Mouse (Mus musculus) left cerebral cortex, postnatal 25 days (tissue): ENCODE results near the gene Stkld1. TPM values are rescaled to one million over a fixed set of nuclear protein-coding genes. Genes with fewer than 3 reads are reported as not detected.
"Not testable (repeated sequence)": the region's sequence is repeated elsewhere in the genome, so short reads cannot be mapped to it uniquely, and the experiment has no call there.

ENCODE experiments used
- DNase-seq, 2 experiments: peaks; one replicate each; pipeline ENCODE4 v3.0.0; 2022; ENCODE audit warnings: low spot score in 2 of 2, mixed read lengths in 1 of 2
- intact Hi-C: fragments of 180-260 bp; cut with DNase I; formaldehyde crosslinking; loops from one replicate; pipeline ENCODE4 v1.15.1; 2025
- total RNA-seq, 2 experiments: library from RNA; stranded (reverse); gene quantifications; 2 replicates each; pipeline ENCODE4 v1.2.3; 2021

Stkld1 gene
- under 1 TPM; 0.43 to 0.73 TPM for total RNA-seq

DNA sequence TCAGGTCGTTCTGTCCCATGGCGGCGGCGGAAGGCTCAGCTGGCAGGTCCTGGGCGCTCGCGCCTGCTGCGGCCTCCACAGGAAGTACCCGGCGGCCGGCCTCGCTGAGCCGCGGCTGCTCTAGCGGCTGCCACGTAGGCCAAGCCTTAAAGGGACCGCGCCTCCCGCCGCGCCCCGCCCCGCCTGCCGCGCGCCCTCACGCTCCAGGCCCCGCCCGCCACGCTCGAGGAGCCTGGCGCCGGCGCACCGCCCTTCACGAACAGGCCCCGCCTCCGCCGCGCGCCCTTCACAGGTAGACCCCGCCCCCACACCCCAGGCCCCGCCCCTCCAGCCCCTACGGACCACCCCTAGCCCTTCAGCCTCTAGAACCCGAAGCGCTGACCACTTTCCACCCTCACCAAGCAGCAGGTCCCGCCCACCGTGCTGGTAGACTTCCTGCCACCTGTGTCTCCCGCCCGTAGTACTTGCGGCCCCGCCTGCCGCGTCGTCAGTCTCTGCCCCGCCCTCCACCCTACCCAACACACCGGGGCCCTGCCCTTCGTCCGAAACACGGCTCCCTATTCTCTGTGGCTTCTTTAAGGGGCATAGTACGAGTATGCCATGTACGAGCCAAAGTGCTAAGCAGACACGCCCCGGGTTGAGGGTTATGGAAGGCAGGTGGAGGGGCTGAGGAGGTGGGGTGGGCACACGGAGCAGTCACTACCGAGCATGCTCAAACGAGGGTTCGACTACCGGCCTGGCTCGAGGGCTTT lies at the start of gene Stkld1, which contains the start of gene Surf4:
Gene Stkld1, plus strand, starts transcription at position 744 of the 752 bp plus-strand sequence.
Gene Surf4, minus strand, starts transcription at position 625 of the 752 bp plus-strand sequence.
- peak; percentile 94 for DNase-seq
- intact Hi-C loops = loop anchor here (1.0 to 5.0 kb wide), 2 partner anchors 31 to 79 kb away; partner anchors contain the start of gene Rexo4

DNA sequence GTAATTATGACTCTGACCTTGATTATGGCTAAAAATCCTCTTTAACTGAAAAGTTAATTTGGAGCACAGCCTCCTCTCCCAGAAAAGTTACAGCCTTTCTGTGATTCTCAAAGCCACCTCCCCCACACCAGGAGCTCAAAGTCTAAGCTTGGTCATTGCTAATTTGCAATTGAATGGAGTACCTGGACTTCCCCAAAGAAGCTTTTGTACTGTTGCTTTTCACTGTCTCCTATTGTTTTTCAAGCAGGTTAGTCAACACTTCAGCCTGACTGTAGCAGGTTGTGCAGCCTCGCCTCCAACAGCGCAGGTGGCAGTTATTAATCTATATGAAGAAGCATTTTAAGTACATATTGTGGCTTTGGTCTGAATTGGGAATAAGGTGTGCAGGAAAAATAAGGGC lies 48.3 kb upstream of the Stkld1 start:
- intact Hi-C loops, DNase-seq: not testable (repeated sequence)

DNA sequence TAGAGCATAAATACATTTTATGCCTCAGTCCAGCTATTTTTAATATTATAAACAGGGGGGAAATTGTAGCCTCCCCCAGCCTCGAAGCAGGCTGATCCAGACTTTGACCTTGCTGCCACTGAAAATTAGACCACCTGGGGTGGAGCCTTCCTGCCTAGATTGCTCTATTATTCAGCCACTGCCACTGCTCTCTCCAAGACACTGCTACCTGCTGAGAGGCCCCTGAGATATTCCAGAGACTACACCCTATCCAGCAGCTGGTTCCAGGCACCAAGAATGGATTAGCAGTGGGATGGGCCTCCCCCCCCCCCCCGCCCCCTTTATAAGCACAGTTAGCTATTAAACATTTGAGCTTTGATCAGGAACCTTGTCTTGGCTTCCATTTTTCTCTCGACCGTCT lies 47.7 kb upstream of the Stkld1 start:
- intact Hi-C loops, DNase-seq: not testable (repeated sequence)

DNA sequence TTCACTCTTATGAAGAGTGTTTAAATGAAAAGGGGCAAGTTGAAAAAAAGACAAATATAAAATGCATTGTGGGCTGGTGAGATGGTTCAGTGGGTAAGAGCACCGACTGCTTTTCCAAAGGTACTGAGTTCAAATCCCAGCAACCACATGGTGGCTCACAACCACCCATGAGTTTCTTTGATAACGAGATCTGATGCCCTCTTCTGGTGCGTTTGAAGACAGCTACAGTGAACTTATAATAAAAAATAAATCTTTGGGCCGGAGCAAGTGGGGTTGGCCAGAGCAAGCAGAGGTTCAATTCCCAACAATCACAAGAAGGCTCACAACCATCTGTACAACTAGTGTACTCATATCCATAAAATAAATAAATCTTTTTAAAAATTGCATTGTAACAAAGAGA lies 37.9 kb upstream of the Stkld1 start:
- DNase-seq = no peak
- intact Hi-C loops = no loop called here

DNA sequence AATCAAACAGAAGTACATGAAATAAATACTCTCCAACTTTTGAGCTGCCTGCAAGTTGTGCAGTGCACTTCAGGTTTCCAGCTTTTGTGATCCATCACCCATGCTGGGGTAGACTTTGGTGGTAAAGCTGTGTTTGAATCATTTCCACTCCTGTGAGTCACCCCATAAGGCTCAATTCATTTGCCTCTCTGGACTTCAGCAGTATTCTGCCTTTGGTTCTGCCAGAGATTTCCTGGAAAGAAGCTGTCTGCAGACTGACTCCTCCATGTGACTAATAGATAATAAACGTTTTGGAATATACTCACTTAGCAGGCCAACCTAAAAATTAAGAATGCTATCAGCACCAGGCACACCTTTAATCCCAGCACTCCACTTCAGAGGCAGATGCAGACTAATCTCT lies 33.1 kb upstream of the Stkld1 start:
- intact Hi-C loops = loop anchor here (5.0 to 10.0 kb wide), 2 partner anchors 258 to 586 kb away; partner anchors contain the start of gene Gpsm1
- DNase-seq = no peak

DNA sequence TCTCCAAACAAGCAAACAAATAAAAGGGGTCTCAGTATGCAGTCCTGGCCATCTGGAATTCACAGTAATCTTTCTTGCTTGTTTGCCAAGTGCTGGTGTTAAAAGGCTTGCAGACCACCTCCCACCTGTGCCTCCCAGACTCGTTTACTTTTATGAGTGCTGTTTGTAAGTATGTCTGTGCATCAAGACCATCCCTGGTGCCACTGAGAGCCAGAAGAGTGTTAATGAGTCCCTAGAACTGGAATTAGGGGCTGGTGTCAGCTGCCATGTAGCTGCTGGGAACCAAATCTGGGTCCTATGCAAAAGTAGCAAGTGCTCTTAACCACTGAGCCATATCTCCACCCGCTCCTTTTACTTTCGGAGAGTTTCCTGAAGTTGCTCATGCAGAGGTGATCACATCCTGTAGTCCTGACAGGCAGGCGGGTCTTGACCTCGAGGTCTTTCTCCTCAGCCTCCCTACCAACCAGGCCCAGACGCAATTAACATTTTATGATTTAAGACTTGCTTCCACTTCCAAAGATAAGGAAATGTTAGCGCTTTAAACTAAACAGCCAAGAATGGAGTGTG lies 31.9 kb upstream of the Stkld1 start:
- no peak for DNase-seq
- intact Hi-C loops = loop anchor here (5.0 to 10.0 kb wide), 2 partner anchors 260 to 587 kb away; partner anchors contain the start of gene Gpsm1

DNA sequence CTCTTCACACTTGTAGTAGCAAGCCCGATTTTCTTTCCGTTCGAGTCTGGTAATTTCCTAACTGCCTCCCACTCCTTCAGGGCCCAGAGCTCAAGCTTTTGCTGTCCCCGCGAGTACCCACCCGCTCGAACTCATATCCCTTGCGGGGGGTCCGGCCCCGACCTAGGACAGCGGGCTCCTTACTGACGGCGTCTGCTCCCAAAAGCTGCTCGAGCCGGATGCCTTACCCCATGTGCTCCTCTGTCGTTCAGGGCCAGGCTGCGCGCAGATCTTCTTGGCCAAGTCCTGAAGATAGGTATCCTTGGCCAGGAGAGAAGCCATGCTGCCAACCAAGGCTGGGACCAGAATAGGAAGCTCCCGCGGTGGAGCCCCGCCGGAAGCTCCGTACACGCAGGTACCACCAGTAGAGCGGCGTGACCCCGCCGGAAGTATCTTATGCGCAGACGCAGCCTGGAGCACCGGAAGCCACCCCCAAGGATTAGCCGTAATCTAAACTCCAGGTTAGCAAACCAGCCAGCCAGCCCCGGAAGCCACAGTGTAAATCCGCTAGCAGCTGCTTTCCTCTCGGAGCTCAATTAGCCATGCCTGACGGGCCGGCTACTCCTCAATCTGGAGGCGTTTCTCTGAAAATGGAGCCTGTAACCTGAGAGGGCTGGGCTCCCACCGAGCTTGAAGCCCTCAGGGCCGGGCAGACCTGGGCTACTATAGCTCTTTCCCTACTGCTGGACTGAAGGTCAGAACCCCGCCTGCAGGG lies 31.2 kb upstream of the Stkld1 start, which contains the start of gene Surf6:
Gene Surf6, minus strand, starts transcription at position 413 of the 754 bp plus-strand sequence.
- DNase-seq = peak; percentile 96 to 99
- intact Hi-C loops = loop anchor here (5.0 to 10.0 kb wide), 2 partner anchors 260 to 588 kb away; partner anchors contain the start of gene Gpsm1

DNA sequence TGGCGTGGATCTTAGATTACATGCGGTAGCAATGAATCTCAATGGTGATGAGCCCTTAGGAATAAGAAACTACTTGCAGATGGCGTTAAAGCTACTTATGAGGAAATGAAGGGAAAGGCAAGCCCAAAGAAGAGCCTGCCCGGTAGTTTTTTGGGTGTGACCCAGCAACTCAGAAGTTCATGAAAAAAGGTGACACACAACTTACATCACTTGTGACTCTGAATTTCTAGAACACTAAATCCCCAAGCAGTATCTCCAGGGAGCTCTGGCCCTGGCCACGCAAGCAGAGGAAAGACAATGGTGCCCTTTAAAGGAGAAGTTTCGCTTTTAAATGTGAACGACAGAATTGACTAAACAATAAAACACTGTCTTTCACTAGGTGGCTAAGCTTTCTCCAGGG lies 30.5 kb upstream of the Stkld1 start:
- no peak for DNase-seq
- intact Hi-C loops = loop anchor here (5.0 to 10.0 kb wide), 2 partner anchors 261 to 589 kb away; partner anchors contain the start of gene Gpsm1

DNA sequence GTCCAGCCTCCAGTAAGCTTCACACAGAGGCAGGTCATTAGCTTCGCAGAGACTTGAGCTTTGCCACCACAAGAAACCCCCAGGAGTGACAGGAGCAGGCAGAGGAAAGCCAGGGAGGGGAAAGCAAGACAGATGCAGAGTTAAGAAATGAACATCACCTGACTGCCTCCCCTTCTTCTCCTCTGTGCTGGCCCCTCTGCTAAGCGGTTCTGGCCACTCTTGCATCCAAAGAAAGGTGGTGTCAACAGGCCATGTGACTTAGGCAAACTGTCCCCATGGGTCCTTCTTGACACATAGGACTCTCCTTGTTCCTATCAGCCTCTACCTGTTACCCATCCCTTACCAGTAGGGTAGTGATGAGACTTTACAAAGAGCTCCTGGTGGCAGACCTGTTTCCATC lies 27.9 kb upstream of the Stkld1 start:
- no peak for DNase-seq

DNA sequence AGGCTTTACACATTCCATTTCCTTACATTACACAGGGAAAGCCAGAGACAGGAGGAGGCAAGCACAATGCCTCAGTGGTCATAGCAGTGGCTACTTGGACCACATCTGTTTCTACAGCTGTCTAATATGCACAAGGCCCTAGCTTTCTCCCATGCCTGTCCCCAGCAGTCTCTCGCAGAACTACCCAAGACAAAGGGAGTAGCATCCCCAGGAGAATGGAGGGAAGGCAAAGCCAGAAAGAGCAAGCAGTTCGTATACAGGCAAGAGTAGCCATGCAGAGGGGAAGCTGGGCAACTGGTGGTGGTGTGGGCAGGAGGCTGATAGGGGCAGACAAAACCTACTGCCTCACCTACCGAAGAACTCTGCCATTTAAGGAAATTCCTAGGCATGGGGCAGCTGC lies 27.4 kb upstream of the Stkld1 start:
- intact Hi-C loops = loop anchor here (10.0 kb wide), 1 partner anchor 592 kb away; the partner anchor contains the start of gene Gpsm1
- no peak for DNase-seq

More for the DNA sequence above, 27.9 kb upstream of the Stkld1 start:
- intact Hi-C loops = loop anchor here (10.0 kb wide), 1 partner anchor 591 kb away; the partner anchor contains the start of gene Gpsm1

DNA sequence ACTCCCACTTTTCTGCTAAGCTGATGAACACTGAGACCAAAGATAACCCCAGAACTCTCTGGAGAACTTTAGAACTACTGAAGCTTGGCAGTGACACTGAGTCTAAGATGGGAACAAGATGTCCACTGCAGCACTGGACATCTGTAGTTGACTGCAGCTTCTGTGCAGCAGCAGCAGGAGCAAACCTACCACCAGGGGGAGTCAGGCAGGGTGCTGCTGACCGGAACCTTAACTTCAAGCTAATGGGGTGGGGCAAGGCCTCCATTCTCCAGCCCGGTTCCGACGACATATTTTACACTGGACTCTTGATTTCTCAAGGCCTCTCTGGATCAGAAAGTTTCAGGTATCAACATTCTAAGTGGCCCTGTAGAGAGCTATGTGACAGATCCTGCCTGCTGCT lies 26.7 kb upstream of the Stkld1 start:
- intact Hi-C loops = loop anchor here (10.0 kb wide), 1 partner anchor 592 kb away; the partner anchor contains the start of gene Gpsm1
- DNase-seq = no peak

DNA sequence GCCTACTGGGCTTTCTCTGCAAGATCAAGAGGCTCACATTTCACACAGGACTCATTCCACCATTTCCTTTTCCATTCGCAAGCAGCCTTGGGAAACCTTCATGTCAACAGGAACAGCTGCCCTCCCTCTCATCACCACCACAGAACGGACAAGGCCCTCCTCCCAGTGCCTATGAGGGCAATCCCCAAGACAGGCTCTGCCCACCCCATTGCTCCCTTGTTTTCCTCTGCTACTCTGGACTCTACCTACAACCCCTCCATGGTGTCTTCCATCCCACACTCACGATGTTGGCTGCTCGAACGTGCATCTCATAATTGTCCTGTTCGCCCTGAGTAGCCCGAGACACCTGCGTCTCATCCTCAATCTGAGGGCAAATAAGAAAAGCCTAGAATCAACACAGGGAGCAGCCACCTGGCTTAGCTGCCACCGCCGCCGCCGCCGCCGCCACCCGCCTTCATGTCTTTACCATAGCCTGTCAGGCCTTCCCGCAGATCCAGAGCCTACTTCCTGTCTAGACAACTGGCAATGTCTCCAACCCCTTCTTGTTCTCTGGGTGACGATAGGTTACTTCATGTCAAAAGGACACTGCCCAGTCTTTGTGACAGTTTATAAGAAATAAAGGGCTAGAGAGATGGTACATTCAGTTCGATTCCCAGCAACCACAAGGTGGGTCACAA lies 25.0 kb upstream of the Stkld1 start:
- intact Hi-C loops = loop anchor here (10.0 kb wide), 1 partner anchor 594 kb away; the partner anchor contains the start of gene Gpsm1
- DNase-seq = no peak

DNA sequence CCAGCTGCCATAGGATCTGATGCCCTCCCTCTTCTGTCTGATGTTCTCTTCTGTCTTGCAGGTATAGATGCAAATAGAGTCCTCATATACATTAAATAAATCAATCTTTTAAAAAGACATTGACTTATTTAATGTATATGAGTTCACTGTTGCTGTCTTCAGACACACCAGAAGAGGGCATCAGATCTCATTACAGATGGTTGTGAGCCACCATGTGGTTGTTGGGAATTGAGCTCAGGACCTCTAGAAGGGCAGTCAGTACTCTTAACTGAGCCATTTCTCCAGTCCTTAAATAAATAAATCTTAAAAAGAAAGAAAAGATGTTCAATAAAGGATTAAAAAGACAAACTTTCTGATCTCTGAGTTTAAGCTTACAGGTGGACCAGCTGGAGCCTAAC lies 24.5 kb upstream of the Stkld1 start:
- intact Hi-C loops = loop anchor here (10.0 kb wide), 1 partner anchor 595 kb away; the partner anchor contains the start of gene Gpsm1

DNA sequence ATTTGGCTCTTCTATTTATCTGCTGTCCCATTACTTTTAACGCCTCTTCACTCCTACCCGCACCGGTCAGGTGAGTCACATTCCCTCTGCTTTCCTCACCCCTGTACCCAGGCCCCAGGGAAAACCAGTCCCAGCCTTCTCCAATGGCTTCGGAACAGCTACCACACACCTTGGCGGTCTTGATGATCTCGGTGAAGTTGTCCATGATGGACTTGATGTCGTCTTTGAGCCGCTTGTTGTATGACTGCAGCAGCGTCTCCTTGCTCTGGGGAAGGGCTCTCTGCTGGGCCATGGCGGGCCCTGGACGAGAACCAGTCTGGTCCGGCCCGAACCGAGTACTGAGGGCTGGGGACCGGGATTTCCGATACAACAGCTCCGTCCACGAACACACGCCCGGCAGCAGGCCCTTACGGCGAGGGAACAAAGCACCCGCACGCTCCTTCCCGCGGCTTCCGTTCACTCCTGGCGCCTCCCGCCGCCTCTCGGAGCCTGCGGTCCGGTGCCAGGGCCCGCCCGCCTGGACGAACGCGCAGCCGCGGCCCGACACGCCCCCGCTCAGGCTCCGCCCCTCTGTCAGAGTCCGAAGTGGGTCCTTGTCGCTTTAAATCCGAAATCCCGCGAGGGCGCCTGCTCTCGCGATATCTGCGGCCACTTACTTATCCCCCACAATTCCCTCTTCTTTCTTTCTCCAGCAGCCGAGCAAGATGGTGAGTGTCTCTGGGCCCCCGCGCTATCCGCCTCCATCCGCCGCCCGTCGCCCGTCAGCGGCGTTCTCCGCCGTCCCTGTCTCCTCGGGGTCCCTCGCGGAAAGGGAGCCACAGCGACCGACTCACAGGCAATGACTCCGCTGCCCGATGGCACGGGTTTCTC lies 23.5 kb upstream of the Stkld1 start, which contains the start of the genes Med22 and Rpl7a:
Gene Med22, minus strand, starts transcription at position 554 of the 870 bp plus-strand sequence.
Gene Rpl7a, plus strand, starts transcription at position 641 of the 870 bp plus-strand sequence.
- intact Hi-C loops = loop anchor here (5.0 to 10.0 kb wide), 3 partner anchors 102 to 466 kb away; partner anchors contain the start of genes Sec16a and Slc2a6
- DNase-seq = peak; percentile 99 to 100

More for the DNA sequence above, 24.5 kb upstream of the Stkld1 start:
- no peak for DNase-seq

DNA sequence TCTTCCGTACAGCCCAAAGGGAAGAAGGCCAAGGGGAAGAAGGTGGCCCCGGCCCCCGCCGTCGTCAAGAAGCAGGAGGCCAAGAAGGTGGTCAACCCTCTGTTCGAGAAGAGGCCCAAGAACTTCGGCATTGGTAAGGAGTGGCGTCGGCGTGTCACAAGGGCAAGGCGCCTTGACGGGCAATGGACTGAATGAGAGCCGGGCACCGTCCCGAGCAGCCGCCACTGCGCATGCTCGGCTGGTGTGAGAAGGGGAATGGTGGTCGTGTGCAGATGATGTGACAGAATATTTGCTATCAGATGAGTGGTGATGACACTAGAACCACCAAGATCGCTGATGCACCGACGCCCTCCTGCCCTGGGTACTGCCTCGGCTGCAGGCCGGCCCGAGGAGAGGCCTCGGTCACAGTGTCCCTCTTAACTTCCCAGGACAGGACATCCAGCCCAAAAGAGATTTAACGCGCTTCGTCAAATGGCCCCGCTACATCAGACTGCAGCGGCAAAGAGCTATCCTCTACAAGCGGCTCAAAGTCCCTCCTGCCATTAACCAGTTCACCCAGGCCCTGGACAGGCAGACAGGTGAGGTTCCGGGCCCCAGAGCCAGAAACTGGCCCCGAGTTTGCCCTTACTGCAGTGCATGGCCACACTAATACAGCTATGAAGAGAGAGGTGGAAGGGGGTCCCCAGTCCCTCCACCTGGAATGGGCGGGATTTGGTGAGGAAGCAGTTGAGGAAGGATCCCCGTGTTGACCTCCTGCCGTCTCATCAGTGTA lies 22.7 kb upstream of the Stkld1 start:
- intact Hi-C loops = loop anchor here (5.0 to 10.0 kb wide), 3 partner anchors 101 to 466 kb away; partner anchors contain the start of genes Sec16a and Slc2a6
- DNase-seq = no peak

DNA sequence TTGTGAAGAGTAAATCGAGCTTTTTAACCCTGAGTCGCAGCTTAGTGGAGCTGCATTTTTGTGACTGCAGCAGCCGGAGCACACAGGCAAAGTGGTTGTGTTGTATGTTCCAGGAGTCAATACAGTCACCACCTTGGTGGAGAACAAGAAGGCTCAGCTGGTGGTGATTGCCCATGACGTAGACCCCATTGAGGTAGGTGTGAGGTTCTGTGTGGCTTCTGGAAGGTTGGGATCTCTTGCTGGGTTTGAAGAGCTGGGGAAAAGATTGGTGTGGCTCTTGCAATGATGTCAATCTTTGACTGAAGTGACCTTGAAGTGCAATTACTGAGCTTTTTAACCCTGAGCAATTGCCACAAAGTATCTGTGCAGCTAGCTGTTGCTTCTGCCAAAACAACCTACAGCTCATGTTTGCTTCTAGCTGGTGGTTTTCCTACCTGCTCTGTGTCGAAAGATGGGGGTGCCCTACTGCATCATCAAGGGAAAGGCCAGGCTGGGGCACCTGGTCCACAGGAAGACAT lies 21.5 kb upstream of the Stkld1 start:
- no peak for DNase-seq

More for the DNA sequence above, 21.5 kb upstream of the Stkld1 start:
- intact Hi-C loops = loop anchor here (5.0 to 10.0 kb wide), 3 partner anchors 100 to 468 kb away; partner anchors contain the start of genes Sec16a and Slc2a6
